ENCODE assay signal across 25 mouse cellular contexts in genomic region chr1:128098309-128098708, GRCm38 (mm10).
"Had no signal": no experiment of that assay in that cellular context is flagged by ENCODE, and none has a peak within 500 bp of the region (broad histone marks: within the 10 kb centered on the region; RNA-seq: fewer than 3 reads in every experiment).

No protein-coding gene starts in this region.

- H3K27ac ChIP-seq: embryonic facial prominence, embryonic 10.5 days; embryonic facial prominence, embryonic 12.5 days; embryonic facial prominence, embryonic 13.5 days; embryonic facial prominence, embryonic 15.5 days; forebrain, embryonic 10.5 days; forebrain, embryonic 12.5 days; forebrain, embryonic 13.5 days; forebrain, embryonic 15.5 days; gastrocnemius, adult 2 months; heart, adult 2 months; heart, embryonic 10.5 days had no signal

- DNase-seq: cerebellum, adult 9-11 months; cerebellum, postnatal 10 days; cerebellum, postnatal 14 days; cerebellum, postnatal 25 days; cerebellum, postnatal 36 days; embryo, embryonic 11 days; forebrain, postnatal 0 days; gastrocnemius, adult 2 months; gastrocnemius, postnatal 10 days; gastrocnemius, postnatal 14 days; gastrocnemius, postnatal 25 days; gastrocnemius, postnatal 36 days; heart, adult 11 months; heart, adult 18-20 months; heart, adult 2 months had no signal

- H3K9ac ChIP-seq: embryonic facial prominence, embryonic 12.5 days; embryonic facial prominence, embryonic 13.5 days; embryonic facial prominence, embryonic 15.5 days; forebrain, embryonic 12.5 days; forebrain, embryonic 13.5 days; forebrain, embryonic 15.5 days; forebrain, postnatal 0 days had no signal

- H3K9me3 ChIP-seq: embryonic facial prominence, embryonic 10.5 days; embryonic facial prominence, embryonic 12.5 days; embryonic facial prominence, embryonic 13.5 days; embryonic facial prominence, embryonic 15.5 days; forebrain, embryonic 10.5 days; forebrain, embryonic 12.5 days; forebrain, embryonic 13.5 days; forebrain, embryonic 15.5 days; heart, embryonic 10.5 days had no signal

- H3K27me3 ChIP-seq: embryonic facial prominence, embryonic 12.5 days; embryonic facial prominence, embryonic 13.5 days; embryonic facial prominence, embryonic 15.5 days; forebrain, embryonic 12.5 days; forebrain, embryonic 13.5 days; forebrain, embryonic 15.5 days had no signal

- H3K4me1 ChIP-seq: embryonic facial prominence, embryonic 12.5 days; embryonic facial prominence, embryonic 13.5 days; embryonic facial prominence, embryonic 15.5 days; forebrain, embryonic 15.5 days; heart, embryonic 10.5 days had no signal

- H3K4me3 ChIP-seq: embryonic facial prominence, embryonic 10.5 days; embryonic facial prominence, embryonic 12.5 days; embryonic facial prominence, embryonic 13.5 days; embryonic facial prominence, embryonic 15.5 days; erythroblast, embryonic 14.5 days; forebrain, embryonic 10.5 days; forebrain, embryonic 12.5 days; forebrain, embryonic 13.5 days; forebrain, embryonic 15.5 days; gastrocnemius, adult 2 months; heart, adult 2 months; heart, embryonic 10.5 days had no signal

- H3K36me3 ChIP-seq: embryonic facial prominence, embryonic 12.5 days; embryonic facial prominence, embryonic 13.5 days; embryonic facial prominence, embryonic 15.5 days; forebrain, embryonic 12.5 days; forebrain, embryonic 15.5 days; heart, embryonic 10.5 days had no signal
